ENCODE assay signal across 24 mouse cellular contexts in genomic region chr2:14070466-14070865, GRCm38 (mm10). TPM values are rescaled to one million over a fixed set of nuclear protein-coding genes. Genes with fewer than 3 reads are reported as not detected.
DNase-seq lines count a peak whose midpoint lies in the region; ATAC-seq lines count a peak whose summit lies in the region.
"Had no signal": no experiment of that assay in that cellular context is flagged by ENCODE, and none has a peak within 500 bp of the region (broad histone marks: within the 10 kb centered on the region; RNA-seq: fewer than 3 reads in every experiment).

No protein-coding gene starts in this region.

- no peaks in the 10 kb centered on the region for H3K36me3 ChIP-seq in midbrain, embryonic 11.5 days (ENCODE audit: control insufficient read depth, insufficient read depth, low read length)
- no peaks in the 10 kb centered on the region for H3K36me3 ChIP-seq in midbrain, embryonic 14.5 days (ENCODE audit: control insufficient read depth, insufficient read depth, low read length)
- H3K36me3 ChIP-seq in hindbrain, embryonic 12.5 days: no peaks in the 10 kb centered on the region
- H3K36me3 ChIP-seq: forebrain, embryonic 10.5 days; heart, embryonic 12.5 days; heart, embryonic 15.5 days; hindbrain, embryonic 10.5 days; hindbrain, embryonic 15.5 days had no signal

- no peaks in the 10 kb centered on the region for H3K9me3 ChIP-seq in midbrain, embryonic 11.5 days (ENCODE audit: control insufficient read depth, low read length)
- no peaks in the 10 kb centered on the region for H3K9me3 ChIP-seq in midbrain, embryonic 14.5 days (ENCODE audit: control insufficient read depth, low read length)
- H3K9me3 ChIP-seq in hindbrain, embryonic 12.5 days (replicated peaks): no peaks in the 10 kb centered on the region
- H3K9me3 ChIP-seq: forebrain, embryonic 10.5 days; heart, embryonic 12.5 days; heart, embryonic 15.5 days; hindbrain, embryonic 10.5 days; hindbrain, embryonic 15.5 days had no signal

- no peak overlapping the region for H3K4me2 ChIP-seq in midbrain, embryonic 11.5 days
- no peak overlapping the region for H3K4me2 ChIP-seq in midbrain, embryonic 14.5 days (ENCODE audit: low read length)
- no peak overlapping the region for H3K4me2 ChIP-seq in hindbrain, embryonic 12.5 days (replicated peaks)
- H3K4me2 ChIP-seq: heart, embryonic 12.5 days; heart, embryonic 15.5 days; hindbrain, embryonic 15.5 days had no signal

- H3K27ac ChIP-seq in midbrain, embryonic 11.5 days (ENCODE audit: low read depth, low read length): no peak overlapping the region
- H3K27ac ChIP-seq in midbrain, embryonic 14.5 days (replicated peaks; ENCODE audit: low read depth, low read length): no peak overlapping the region
- H3K27ac ChIP-seq in hindbrain, embryonic 12.5 days: no peak overlapping the region
- H3K27ac ChIP-seq: forebrain, embryonic 10.5 days; heart, embryonic 15.5 days; hindbrain, embryonic 10.5 days; hindbrain, embryonic 15.5 days had no signal

- no peak overlapping the region for H3K4me3 ChIP-seq in midbrain, embryonic 11.5 days (ENCODE audit: low read depth, low read length)
- H3K4me3 ChIP-seq in midbrain, embryonic 14.5 days (replicated peaks; ENCODE audit: low read depth, low read length): no peak overlapping the region
- H3K4me3 ChIP-seq in hindbrain, embryonic 12.5 days: no peak overlapping the region
- H3K4me3 ChIP-seq: forebrain, embryonic 10.5 days; heart, embryonic 12.5 days; heart, embryonic 15.5 days; hindbrain, embryonic 10.5 days; hindbrain, embryonic 15.5 days had no signal

- DNase-seq in layer of hippocampus, adult 18-20 months (ENCODE audit: low spot score in 2 of 2): peak; percentile 38 to 46
- DNase-seq in layer of hippocampus, postnatal 25 days (ENCODE audit: extremely low spot score in 1 of 2, low spot score in 1 of 2): no peak
- DNase-seq in midbrain, embryonic 11.5 days (ENCODE audit: low spot score, missing footprints): peak; percentile 54
- DNase-seq in midbrain, embryonic 14.5 days: no peak
- DNase-seq in NIH3T3 (ENCODE audit: low read depth): peak; percentile 59
- peak; percentile 10 to 31 for DNase-seq in layer of hippocampus, postnatal 36 days
- DNase-seq: adrenal gland, adult 8-10 months; adrenal gland, postnatal 25 days; cerebellum, adult 18-20 months; cerebellum, adult 9-10 months; cerebellum, postnatal 14 days; gastrocnemius, postnatal 25 days; heart, adult 18-20 months; heart, postnatal 10 days; heart, postnatal 36 days had no signal

- no peak for ATAC-seq in midbrain, embryonic 11.5 days (ENCODE audit: low FRiP score)
- ATAC-seq in midbrain, embryonic 14.5 days (ENCODE audit: low FRiP score, low TSS enrichment): no peak
- ATAC-seq in hindbrain, embryonic 12.5 days (ENCODE audit: low FRiP score): no peak
- ATAC-seq: activated CD4-positive, CD25-positive, alpha-beta regulatory T cell, adult 4 months; CD4-positive, CD25-positive, alpha-beta regulatory T cell, adult 4 months; forebrain, embryonic 14.5 days had no signal

- 86% methylated on average over 8 of the region's 8 CpGs for WGBS in midbrain, embryonic 11.5 days
- 85% methylated on average over 8 of the region's 8 CpGs for WGBS in midbrain, embryonic 14.5 days
- 84% methylated on average over 8 of the region's 8 CpGs for WGBS in hindbrain, embryonic 12.5 days

- peaks cover 11% of the 10 kb centered on the region; the same call in 1 of the 2 replicates for H3K4me1 ChIP-seq in midbrain, embryonic 11.5 days (ENCODE audit: control insufficient read depth, insufficient read depth, low read length)
- H3K4me1 ChIP-seq in midbrain, embryonic 14.5 days (ENCODE audit: control insufficient read depth, insufficient read depth, low read length): peaks cover 9% of the 10 kb centered on the region
- H3K4me1 ChIP-seq in hindbrain, embryonic 12.5 days: peaks cover 12% of the 10 kb centered on the region

- H3K27me3 ChIP-seq in midbrain, embryonic 11.5 days (ENCODE audit: control insufficient read depth, insufficient read depth, low read length): no peaks in the 10 kb centered on the region
- no peaks in the 10 kb centered on the region for H3K27me3 ChIP-seq in midbrain, embryonic 14.5 days (ENCODE audit: control insufficient read depth, insufficient read depth, low read length)
- no peaks in the 10 kb centered on the region for H3K27me3 ChIP-seq in hindbrain, embryonic 12.5 days
- H3K27me3 ChIP-seq: heart, embryonic 12.5 days; heart, embryonic 15.5 days; hindbrain, embryonic 15.5 days had no signal

- no peak overlapping the region for H3K9ac ChIP-seq in midbrain, embryonic 11.5 days (ENCODE audit: low read length)
- H3K9ac ChIP-seq in midbrain, embryonic 14.5 days (replicated peaks; ENCODE audit: low read length): no peak overlapping the region
- H3K9ac ChIP-seq in hindbrain, embryonic 12.5 days: no peak overlapping the region
- H3K9ac ChIP-seq: heart, embryonic 12.5 days; heart, embryonic 15.5 days; hindbrain, embryonic 15.5 days had no signal

RNA-seq across cellular contexts. Expression of gene Stam, which starts 3.4 kb away (rescaled TPM):
- 10 to 100 TPM; 89.2 to 91.4 TPM for total RNA-seq in layer of hippocampus, adult 18-20 months (2021)
- 100 to 1,000 TPM in 1 of 2 experiments, 10 to 100 TPM in 1; 85.4 to 100 TPM for total RNA-seq in layer of hippocampus, postnatal 25 days (2021)
- 103 and 109 TPM in 2 replicates for polyA plus RNA-seq in midbrain, embryonic 11.5 days (2014; fragmentation: Nextera tagmentation; extraction: Ambion mirVana)
- 138 and 141 TPM in 2 replicates for polyA plus RNA-seq in midbrain, embryonic 14.5 days (2014; fragmentation: Nextera tagmentation; extraction: Ambion mirVana)
- total RNA-seq in layer of hippocampus, postnatal 36 days (2021): 100 to 1,000 TPM in 1 of 2 experiments, 10 to 100 TPM in 1; 99.8 to 102 TPM
- polyA plus RNA-seq in hindbrain, embryonic 12.5 days (2016; fragmentation: Nextera tagmentation; extraction: Ambion mirVana): 93.9 and 95.8 TPM in 2 replicates

RNA-seq across cellular contexts. Expression of gene Hacd1, which starts 14.5 kb away (rescaled TPM):
- 10 to 100 TPM; 15.0 to 18.3 TPM for total RNA-seq in layer of hippocampus, adult 18-20 months (2021)
- 10 to 100 TPM; 18.1 to 21.8 TPM for total RNA-seq in layer of hippocampus, postnatal 25 days (2021)
- polyA plus RNA-seq in midbrain, embryonic 11.5 days (2014; fragmentation: Nextera tagmentation; extraction: Ambion mirVana): 43.9 and 46.3 TPM in 2 replicates
- 76.5 and 94.6 TPM in 2 replicates for polyA plus RNA-seq in midbrain, embryonic 14.5 days (2014; fragmentation: Nextera tagmentation; extraction: Ambion mirVana)
- total RNA-seq in layer of hippocampus, postnatal 36 days (2021): 10 to 100 TPM; 17.7 to 17.8 TPM
- 49.7 and 54.3 TPM in 2 replicates for polyA plus RNA-seq in hindbrain, embryonic 12.5 days (2016; fragmentation: Nextera tagmentation; extraction: Ambion mirVana)
- polyA plus RNA-seq: activated CD4-positive, CD25-positive, alpha-beta regulatory T cell, adult 4 months; CD4-positive, CD25-positive, alpha-beta regulatory T cell, adult 4 months had no signal

Comparison
In these comparisons a context has a peak if more than half of its experiments do, and no peak if none do; other contexts are left out.
1. DNase-seq: peak in layer of hippocampus, adult 18-20 months (2 of 2), midbrain, embryonic 11.5 days (single experiment), NIH3T3 (single experiment) and layer of hippocampus, postnatal 36 days (2 of 2); none in layer of hippocampus, postnatal 25 days (0 of 2) and midbrain, embryonic 14.5 days (single experiment).